32 mouse cellular contexts compared by ENCODE assay signal in the genomic region with DNA sequence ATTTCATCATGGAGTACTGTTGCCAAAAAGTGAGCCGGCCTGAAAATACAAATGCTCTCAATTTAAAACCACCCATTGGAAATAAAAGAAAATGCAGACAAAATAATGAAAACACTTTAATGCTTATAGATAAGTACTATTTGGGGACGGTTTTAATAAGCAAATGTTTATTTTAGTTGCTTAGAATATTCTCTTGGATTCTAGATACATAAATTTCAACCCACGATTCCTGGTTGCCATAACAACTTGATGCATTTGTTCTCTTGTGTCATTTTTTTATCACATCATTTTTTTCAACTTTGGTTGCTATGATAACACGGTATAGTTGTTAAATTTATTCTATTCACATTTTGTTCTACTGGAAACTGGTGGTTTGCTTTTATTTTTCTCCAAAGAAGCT.
DNase-seq lines count a peak whose midpoint lies in the region; ATAC-seq and TF ChIP-seq lines count a peak whose summit lies in the region.
"Had no signal": no experiment of that assay in that cellular context is flagged by ENCODE, and none has a peak within 500 bp of the region (broad histone marks: within the 10 kb centered on the region; RNA-seq: fewer than 3 reads in every experiment).

No protein-coding gene starts in this region.

- no peak overlapping the region for H3K4me2 ChIP-seq in forebrain, embryonic 16.5 days (ENCODE audit: low read length)
- H3K4me2 ChIP-seq in forebrain, embryonic 12.5 days = no peak overlapping the region
- H3K4me2 ChIP-seq in midbrain, embryonic 14.5 days (ENCODE audit: low read length) = no peak overlapping the region
- H3K4me2 ChIP-seq: embryonic facial prominence, embryonic 13.5 days; heart, embryonic 15.5 days; limb, embryonic 15.5 days; liver, embryonic 13.5 days had no signal

- peak; percentile 8; the same call in 1 of the 2 replicates for ATAC-seq in forebrain, embryonic 16.5 days
- ATAC-seq in forebrain, embryonic 12.5 days (ENCODE audit: low FRiP score) = no peak
- ATAC-seq in midbrain, embryonic 14.5 days (ENCODE audit: low FRiP score, low TSS enrichment) = no peak
- ATAC-seq: CD4-positive, CD25-positive, alpha-beta regulatory T cell, adult 4 months; intestine, embryonic 16.5 days; lung, postnatal 0 days had no signal

- 63% methylated on average over 4 of the region's 4 CpGs for WGBS in forebrain, embryonic 16.5 days
- 75% methylated on average over 4 of the region's 4 CpGs for WGBS in forebrain, embryonic 12.5 days
- WGBS in midbrain, embryonic 14.5 days = 72% methylated on average over 4 of the region's 4 CpGs
- WGBS in midbrain, embryonic 10.5 days = 84% methylated on average over 4 of the region's 4 CpGs

- peaks cover 4% of the 10 kb centered on the region; the same call in 1 of the 2 replicates for H3K4me1 ChIP-seq in forebrain, embryonic 16.5 days (replicated peaks; ENCODE audit: control insufficient read depth, insufficient read depth, low read length)
- peaks cover 10% of the 10 kb centered on the region; the same call in 1 of the 2 replicates for H3K4me1 ChIP-seq in forebrain, embryonic 12.5 days
- H3K4me1 ChIP-seq in midbrain, embryonic 14.5 days (ENCODE audit: control insufficient read depth, insufficient read depth, low read length) = no peaks in the 10 kb centered on the region
- peaks cover 8% of the 10 kb centered on the region for H3K4me1 ChIP-seq in midbrain, embryonic 10.5 days
- H3K4me1 ChIP-seq: embryonic facial prominence, embryonic 13.5 days; heart, embryonic 10.5 days; heart, embryonic 15.5 days; limb, embryonic 10.5 days; limb, embryonic 15.5 days; liver, embryonic 13.5 days; megakaryocyte, embryonic 14.5 days had no signal

- H3K27ac ChIP-seq in forebrain, embryonic 16.5 days (ENCODE audit: low read length) = no peak overlapping the region
- H3K27ac ChIP-seq in forebrain, embryonic 12.5 days = no peak overlapping the region
- H3K27ac ChIP-seq in layer of hippocampus, adult 2 months = peak overlapping the region; percentile 87
- H3K27ac ChIP-seq in midbrain, embryonic 14.5 days (replicated peaks; ENCODE audit: low read depth, low read length) = no peak overlapping the region
- no peak overlapping the region for H3K27ac ChIP-seq in midbrain, embryonic 10.5 days (replicated peaks)
- H3K27ac ChIP-seq: embryonic facial prominence, embryonic 13.5 days; heart, embryonic 10.5 days; heart, embryonic 15.5 days; kidney, postnatal 0 days; limb, embryonic 10.5 days; limb, embryonic 15.5 days; liver, embryonic 13.5 days; stomach, postnatal 0 days had no signal

- H3K27me3 ChIP-seq in forebrain, embryonic 16.5 days (replicated peaks; ENCODE audit: control insufficient read depth, insufficient read depth, low read length) = no peaks in the 10 kb centered on the region
- no peaks in the 10 kb centered on the region for H3K27me3 ChIP-seq in forebrain, embryonic 12.5 days
- no peaks in the 10 kb centered on the region for H3K27me3 ChIP-seq in midbrain, embryonic 14.5 days (ENCODE audit: control insufficient read depth, insufficient read depth, low read length)
- no peaks in the 10 kb centered on the region for H3K27me3 ChIP-seq in midbrain, embryonic 10.5 days (ENCODE audit: low read depth, poor library complexity, severe bottlenecking)
- H3K27me3 ChIP-seq: embryonic facial prominence, embryonic 13.5 days; heart, embryonic 15.5 days; limb, embryonic 15.5 days; liver, embryonic 13.5 days; megakaryocyte, embryonic 14.5 days had no signal

- no peaks in the 10 kb centered on the region for H3K36me3 ChIP-seq in forebrain, embryonic 16.5 days (ENCODE audit: control insufficient read depth, insufficient read depth)
- no peaks in the 10 kb centered on the region for H3K36me3 ChIP-seq in forebrain, embryonic 12.5 days (replicated peaks)
- no peaks in the 10 kb centered on the region for H3K36me3 ChIP-seq in midbrain, embryonic 14.5 days (ENCODE audit: control insufficient read depth, insufficient read depth, low read length)
- no peaks in the 10 kb centered on the region for H3K36me3 ChIP-seq in midbrain, embryonic 10.5 days
- H3K36me3 ChIP-seq: embryonic facial prominence, embryonic 13.5 days; heart, embryonic 10.5 days; heart, embryonic 15.5 days; limb, embryonic 10.5 days; limb, embryonic 15.5 days; liver, embryonic 13.5 days had no signal

- DNase-seq in layer of hippocampus, adult 2 months (ENCODE audit: low spot score in 2 of 2) = peak in 1 of 2 experiments; percentile 26
- no peak for DNase-seq in layer of hippocampus, postnatal 36 days
- peak; percentile 45 for DNase-seq in midbrain, embryonic 14.5 days
- DNase-seq in midbrain, embryonic 10.5 days (ENCODE audit: low spot score) = no peak
- DNase-seq in brain, adult 2 months (ENCODE audit: low read depth, low spot score) = peak; percentile 70
- no peak for DNase-seq in urinary bladder, postnatal 10 days (ENCODE audit: low spot score)
- DNase-seq: adrenal gland, postnatal 14 days; cerebellum, adult 18-20 months; cerebellum, postnatal 10 days; gastrocnemius, postnatal 25 days; heart, adult 11 months; kidney, adult 8-10 months; kidney, postnatal 4 days; liver, embryonic 13.5 days; lung, adult 18-20 months; lung, postnatal 4 days; retina, postnatal 1 day; thymus, adult 2 months; thymus, postnatal 36 days had no signal

- no peak for TF ChIP-seq CTCF in layer of hippocampus, adult 2 months (conservative IDR thresholded peaks at IDR 0.05)

- H3K4me3 ChIP-seq in forebrain, embryonic 16.5 days (replicated peaks; ENCODE audit: low read length) = no peak overlapping the region
- no peak overlapping the region for H3K4me3 ChIP-seq in forebrain, embryonic 12.5 days (replicated peaks)
- no peak overlapping the region for H3K4me3 ChIP-seq in layer of hippocampus, adult 2 months
- H3K4me3 ChIP-seq in midbrain, embryonic 14.5 days (replicated peaks; ENCODE audit: low read depth, low read length) = no peak overlapping the region
- no peak overlapping the region for H3K4me3 ChIP-seq in midbrain, embryonic 10.5 days
- H3K4me3 ChIP-seq: embryonic facial prominence, embryonic 13.5 days; heart, embryonic 10.5 days; heart, embryonic 15.5 days; limb, embryonic 10.5 days; limb, embryonic 15.5 days; liver, embryonic 13.5 days; megakaryocyte, embryonic 14.5 days had no signal

- H3K9me3 ChIP-seq in forebrain, embryonic 16.5 days (ENCODE audit: control insufficient read depth, low read length) = no peaks in the 10 kb centered on the region
- no peaks in the 10 kb centered on the region for H3K9me3 ChIP-seq in forebrain, embryonic 12.5 days
- no peaks in the 10 kb centered on the region for H3K9me3 ChIP-seq in midbrain, embryonic 14.5 days (ENCODE audit: control insufficient read depth, low read length)
- H3K9me3 ChIP-seq in midbrain, embryonic 10.5 days (replicated peaks) = no peaks in the 10 kb centered on the region
- H3K9me3 ChIP-seq: embryonic facial prominence, embryonic 13.5 days; heart, embryonic 10.5 days; heart, embryonic 15.5 days; limb, embryonic 10.5 days; limb, embryonic 15.5 days; liver, embryonic 13.5 days; megakaryocyte, embryonic 14.5 days had no signal

- H3K9ac ChIP-seq in forebrain, embryonic 16.5 days (replicated peaks; ENCODE audit: low read depth, low read length) = no peak overlapping the region
- H3K9ac ChIP-seq in forebrain, embryonic 12.5 days = no peak overlapping the region
- no peak overlapping the region for H3K9ac ChIP-seq in midbrain, embryonic 14.5 days (replicated peaks; ENCODE audit: low read length)
- H3K9ac ChIP-seq: embryonic facial prominence, embryonic 13.5 days; heart, embryonic 15.5 days; limb, embryonic 15.5 days; liver, embryonic 13.5 days had no signal

Comparison
In these comparisons a context has a peak if more than half of its experiments do, and no peak if none do; other contexts are left out.
1. DNase-seq: peak in midbrain, embryonic 14.5 days (single experiment) and brain, adult 2 months (single experiment); none in layer of hippocampus, postnatal 36 days (0 of 2), midbrain, embryonic 10.5 days (single experiment) and urinary bladder, postnatal 10 days (single experiment).